Mouse (Mus musculus) embryonic fibroblast, embryonic 13.5 days (primary cell): ENCODE data around the gene Trnp1.

ENCODE experiments used
- CTCF ChIP-seq: IDR thresholded peaks from 2 replicates; pipeline ENCODE4 v1.5.1; 2011; ENCODE audit warnings: mild to moderate bottlenecking, control low read depth, low read length, moderate library complexity, borderline replicate concordance; ENCODE audit not compliant: insufficient read depth
- POLR2A ChIP-seq: IDR thresholded peaks from 2 replicates; pipeline ENCODE4 v1.6.1; 2011; ENCODE audit warnings: low read depth, mild to moderate bottlenecking, control low read depth, low read length, moderate library complexity

DNA sequence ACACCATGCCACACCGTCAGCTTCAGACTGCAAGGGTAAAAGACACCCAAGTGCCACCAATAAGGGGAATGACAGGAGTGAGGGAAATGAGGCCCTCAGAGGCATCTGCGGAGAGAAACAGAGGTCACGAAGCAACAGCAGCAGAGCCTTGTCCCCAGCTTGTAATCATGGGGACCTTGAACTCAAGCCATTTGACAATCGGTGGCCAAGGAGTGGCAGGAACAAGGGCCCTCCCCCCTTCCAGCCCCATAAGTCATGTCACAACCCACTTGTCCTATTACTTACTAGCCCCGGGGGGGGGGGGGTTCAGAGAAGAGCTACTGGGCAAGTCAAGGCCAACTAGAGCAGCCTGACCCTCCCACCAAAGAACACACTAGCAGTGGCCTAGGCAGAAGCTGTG is 38.3 kb upstream of the Trnp1 start:
- TF ChIP-seq POLR2A (no peak), CTCF (no peak)
